Mouse (Mus musculus): ENCODE data around the gene Chil4. TPM values are rescaled to one million over a fixed set of nuclear protein-coding genes. Genes with fewer than 3 reads are reported as not detected.

Gene Chil4
- polyA plus RNA-seq, 1 experiment from 2014 or later = not detected

Other genes with a start within 250 kb of the Chil4 start
- 4.5 and 6.1 TPM in 2 replicates for gene Ovgp1, start 245.8 kb downstream of the Chil4 start, polyA plus RNA-seq (2015; fragmentation: Nextera tagmentation; extraction: Ambion mirVana)
- 6.1 and 6.2 TPM in 2 replicates for gene Pifo, start 204.9 kb downstream of the Chil4 start, polyA plus RNA-seq (2015; fragmentation: Nextera tagmentation; extraction: Ambion mirVana)
- 0.22 TPM in 1 of 2 replicates, not detected in the other for gene Chil5, start 186.7 kb downstream of the Chil4 start, polyA plus RNA-seq (2015; fragmentation: Nextera tagmentation; extraction: Ambion mirVana)
- 1.2 TPM in 2 replicates for gene Chia1, start 106.3 kb downstream of the Chil4 start, polyA plus RNA-seq (2015; fragmentation: Nextera tagmentation; extraction: Ambion mirVana)
- 0.10 TPM in 1 of 2 replicates, not detected in the other for gene Chil3, start 51.9 kb downstream of the Chil4 start, polyA plus RNA-seq (2015; fragmentation: Nextera tagmentation; extraction: Ambion mirVana)
- not detected in 2 replicates for gene Chil6, start 186.7 kb upstream of the Chil4 start, polyA plus RNA-seq (2015; fragmentation: Nextera tagmentation; extraction: Ambion mirVana)